Mouse (Mus musculus) CD4-positive naive resting alpha-beta T cell, adult 57 days (primary cell): ENCODE measurements around the gene Rps6. TPM values are rescaled to one million over a fixed set of nuclear protein-coding genes. Genes with fewer than 3 reads are reported as not detected.

Experiments
- total RNA-seq: library from RNA; stranded (reverse); gene quantifications from one replicate; pipeline ENCODE4 v1.2.4, GENCODE M21; 2023

Rps6 gene
- 2,292 TPM for total RNA-seq

DNA sequence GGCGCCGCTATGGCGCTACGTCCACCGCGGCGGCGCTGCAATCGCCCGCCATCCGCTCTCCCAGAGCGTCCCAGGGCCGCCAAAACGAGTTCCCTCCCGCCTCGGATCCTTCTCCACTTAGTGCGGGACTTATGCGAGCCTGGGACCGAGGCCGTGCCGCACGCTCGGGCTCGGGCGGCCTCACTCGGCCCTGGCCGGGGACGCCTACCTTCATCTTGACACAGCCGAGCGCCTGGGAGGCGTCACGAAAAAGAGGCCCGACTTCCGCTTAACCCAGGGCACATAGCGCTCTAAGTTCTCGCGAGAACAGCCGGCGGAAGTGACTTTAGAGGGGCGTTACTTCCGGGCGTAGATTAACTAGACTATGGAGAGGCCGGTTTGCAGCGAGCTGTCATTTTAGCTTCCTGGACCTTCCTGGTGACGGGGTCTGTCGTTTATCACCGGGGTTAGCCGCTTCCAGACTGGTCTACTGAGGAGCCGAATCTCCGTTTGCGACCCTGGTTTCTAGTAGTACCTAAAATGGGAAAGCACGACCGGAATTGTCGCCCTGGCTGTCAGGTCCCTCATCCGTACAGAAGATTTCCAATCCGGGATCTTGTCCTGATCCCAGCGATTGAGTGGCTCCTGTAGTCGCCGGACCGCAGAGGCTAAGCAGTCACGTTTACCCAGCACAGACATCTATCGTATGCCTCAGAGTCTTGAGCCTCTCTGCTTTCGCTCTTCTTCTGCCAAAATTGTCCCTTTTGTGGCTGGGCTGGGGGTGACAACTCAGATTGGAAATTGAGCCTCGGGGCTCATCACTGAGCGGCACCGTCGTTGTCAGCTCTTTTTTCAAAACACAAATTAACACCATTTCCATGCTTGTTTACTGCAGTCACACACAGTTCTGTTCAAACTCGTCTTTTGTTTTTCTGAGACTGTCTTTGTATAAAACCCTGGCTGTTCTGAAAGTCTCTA lies at the start of gene Rps6:
Rps6 (minus strand) TSS at position 300 of the 957 bp plus-strand sequence.

GRCm38 (mm10) chr4:86874146-86874847 lies 17.1 kb upstream of the Rps6 start, which contains the start of gene Acer2:
Gene Acer2 (plus strand): TSS chr4:86874396.

Other genes starting within 250 kb of the Rps6 start
- gene Haus6, start 245.4 kb downstream of the Rps6 start, total RNA-seq = 19.1 TPM
- 8.8 TPM for gene Plin2, start 187.4 kb downstream of the Rps6 start, total RNA-seq
- gene Dennd4c, start 108.9 kb downstream of the Rps6 start, total RNA-seq = 37.2 TPM
- gene Acer2, start 17.0 kb upstream of the Rps6 start, total RNA-seq = 5.1 TPM